14 mouse cellular contexts compared by ENCODE assay signal in genomic region chr19:34216956-34217355, GRCm38 (mm10). TPM values are rescaled to one million over a fixed set of nuclear protein-coding genes. Genes with fewer than 3 reads are reported as not detected.
DNase-seq lines count a peak whose midpoint lies in the region; ATAC-seq and TF ChIP-seq lines count a peak whose summit lies in the region.
"Had no signal": no experiment of that assay in that cellular context is flagged by ENCODE, and none has a peak within 500 bp of the region (broad histone marks: within the 10 kb centered on the region; RNA-seq: fewer than 3 reads in every experiment).

No protein-coding gene starts in this region.

- DNase-seq in kidney, postnatal 0 days (ENCODE audit: low spot score): peak; percentile 28
- no peak for DNase-seq in kidney, postnatal 25 days
- peak; percentile 55 for DNase-seq in CH12.LX (ENCODE audit: extremely low read depth)
- DNase-seq in hindbrain, postnatal 0 days (ENCODE audit: low spot score): peak; percentile 26
- peak; percentile 58 to 78 for DNase-seq in thymus, adult 18-20 months
- DNase-seq in adrenal gland, postnatal 10 days: no peak
- DNase-seq in testis, postnatal 14 days (ENCODE audit: low spot score): no peak
- no peak for DNase-seq in left cerebral cortex, adult 2 months (ENCODE audit: extremely low spot score in 1 of 2, low spot score in 2 of 2)
- DNase-seq: cerebellum, adult 9-11 months; heart, postnatal 36 days had no signal

- no peaks in the 10 kb centered on the region for H3K4me1 ChIP-seq in kidney, postnatal 0 days (replicated peaks; ENCODE audit: insufficient read depth, low read length)
- H3K4me1 ChIP-seq in CH12.LX (ENCODE audit: control insufficient read depth in 1 of 2, insufficient read depth in 2 of 2): peaks cover 6 to 96% of the 10 kb centered on the region in 2 experiments
- H3K4me1 ChIP-seq in hindbrain, postnatal 0 days (ENCODE audit: insufficient read depth, low read length): no peaks in the 10 kb centered on the region
- H3K4me1 ChIP-seq: embryonic facial prominence, embryonic 12.5 days had no signal

- no peak overlapping the region for H3K4me3 ChIP-seq in kidney, postnatal 0 days (replicated peaks; ENCODE audit: low read depth, low read length)
- H3K4me3 ChIP-seq in CH12.LX (replicated peaks in 1 of 3; ENCODE audit: low read depth in 2 of 3, low read length in 2 of 3, poor library complexity in 1 of 3): no peak overlapping the region
- no peak overlapping the region for H3K4me3 ChIP-seq in hindbrain, postnatal 0 days (ENCODE audit: low read length)
- no peak overlapping the region for H3K4me3 ChIP-seq in left cerebral cortex, adult 2 months
- H3K4me3 ChIP-seq: embryonic facial prominence, embryonic 12.5 days; liver, embryonic 12.5 days had no signal

- dilution Hi-C loops in CH12.LX (cut with MboI; ENCODE audit: extremely low pct_ligation_motif_present, extremely low pct_unique_long_range_greater_than_20kb, low sequenced_read_pairs): no loop called here

- no peaks in the 10 kb centered on the region for H3K36me3 ChIP-seq in kidney, postnatal 0 days (ENCODE audit: insufficient read depth, low read length)
- peaks cover 31 to 72% of the 10 kb centered on the region in 2 experiments for H3K36me3 ChIP-seq in CH12.LX (replicated peaks in 1 of 2; ENCODE audit: control insufficient read depth in 1 of 2, insufficient read depth in 1 of 2, low read length in 1 of 2)
- H3K36me3 ChIP-seq in hindbrain, postnatal 0 days (ENCODE audit: insufficient read depth, low read length): no peaks in the 10 kb centered on the region
- H3K36me3 ChIP-seq: embryonic facial prominence, embryonic 12.5 days; liver, embryonic 12.5 days had no signal

- H3K27me3 ChIP-seq in kidney, postnatal 0 days (ENCODE audit: insufficient read depth, low read length): no peaks in the 10 kb centered on the region
- no peaks in the 10 kb centered on the region for H3K27me3 ChIP-seq in CH12.LX (replicated peaks)
- H3K27me3 ChIP-seq in hindbrain, postnatal 0 days (ENCODE audit: insufficient read depth, low read length): no peaks in the 10 kb centered on the region
- H3K27me3 ChIP-seq: embryonic facial prominence, embryonic 12.5 days; liver, embryonic 12.5 days had no signal

- intact Hi-C loops in left cerebral cortex, adult 2 months (cut with DNase I): no loop called here

- in situ Hi-C loops in CH12.LX (cut with MboI; ENCODE audit: low pct_ligation_motif_present, low pct_unique_long_range_greater_than_20kb, low sequenced_read_pairs): no loop called here

- H3K9ac ChIP-seq in kidney, postnatal 0 days (ENCODE audit: low read depth, low read length): no peak overlapping the region
- H3K9ac ChIP-seq in CH12.LX (ENCODE audit: insufficient read depth, low read depth): no peak overlapping the region
- no peak overlapping the region for H3K9ac ChIP-seq in hindbrain, postnatal 0 days (replicated peaks; ENCODE audit: low read length)
- H3K9ac ChIP-seq: embryonic facial prominence, embryonic 12.5 days; liver, embryonic 12.5 days had no signal

- WGBS in kidney, postnatal 0 days: 66% methylated on average over 5 of the region's 5 CpGs
- 46% methylated on average over 5 of the region's 5 CpGs for WGBS in hindbrain, postnatal 0 days

- H3K9me3 ChIP-seq in kidney, postnatal 0 days (replicated peaks; ENCODE audit: low read length): no peaks in the 10 kb centered on the region
- no peaks in the 10 kb centered on the region for H3K9me3 ChIP-seq in CH12.LX (replicated peaks; ENCODE audit: low read length)
- H3K9me3 ChIP-seq in hindbrain, postnatal 0 days (ENCODE audit: low read length): no peaks in the 10 kb centered on the region
- H3K9me3 ChIP-seq: embryonic facial prominence, embryonic 12.5 days; liver, embryonic 12.5 days had no signal

- H3K27ac ChIP-seq in kidney, postnatal 0 days: no peak overlapping the region
- no peak overlapping the region for H3K27ac ChIP-seq in CH12.LX (ENCODE audit: insufficient read depth, low read depth)
- no peak overlapping the region for H3K27ac ChIP-seq in hindbrain, postnatal 0 days
- H3K27ac ChIP-seq in left cerebral cortex, adult 2 months: no peak overlapping the region
- H3K27ac ChIP-seq: embryonic facial prominence, embryonic 12.5 days; liver, embryonic 12.5 days had no signal

- no peak overlapping the region for H3K4me2 ChIP-seq in kidney, postnatal 0 days (ENCODE audit: low read length)
- no peak overlapping the region for H3K4me2 ChIP-seq in CH12.LX (ENCODE audit: insufficient read depth, low read depth, poor library complexity, severe bottlenecking)
- H3K4me2 ChIP-seq in hindbrain, postnatal 0 days (ENCODE audit: low read depth, low read length): no peak overlapping the region
- H3K4me2 ChIP-seq: embryonic facial prominence, embryonic 12.5 days; liver, embryonic 12.5 days had no signal

- no peak for TF ChIP-seq RAD21 in CH12.LX (IDR thresholded peaks at IDR 0.05; ENCODE audit: low read depth, low read length)

- TF ChIP-seq CTCF in kidney, postnatal 0 days (IDR thresholded peaks at IDR 0.05; ENCODE audit: low read depth): no peak
- no peak for TF ChIP-seq CTCF in CH12.LX (conservative IDR thresholded peaks at IDR 0.05 in 1 of 2, IDR thresholded peaks at IDR 0.05 in 1 of 2; ENCODE audit: low read depth in 2 of 2, low read length in 2 of 2)
- TF ChIP-seq CTCF in hindbrain, postnatal 0 days (IDR thresholded peaks at IDR 0.05; ENCODE audit: low read depth): no peak
- TF ChIP-seq CTCF in left cerebral cortex, adult 2 months (IDR thresholded peaks at IDR 0.05): no peak

- H3K79me2 ChIP-seq in CH12.LX (replicated peaks; ENCODE audit: control insufficient read depth, extremely low read depth, insufficient read depth, poor library complexity, severe bottlenecking): peaks cover 4% of the 10 kb centered on the region; the same call in 1 of the 2 replicates

- TF ChIP-seq POLR2A in CH12.LX (IDR thresholded peaks at IDR 0.05; ENCODE audit: low read depth, low read length): no peak

- no peak for ATAC-seq in kidney, postnatal 0 days (replicated peaks; ENCODE audit: low FRiP score, low read depth)
- ATAC-seq in hindbrain, postnatal 0 days: peak; percentile 63; the same call in 1 of the 2 replicates
- ATAC-seq: liver, embryonic 12.5 days had no signal

- no peak for TF ChIP-seq EP300 in CH12.LX (IDR thresholded peaks at IDR 0.05; ENCODE audit: low read length)

TF ChIP-seq in CH12.LX, 34 proteins besides CTCF, POLR2A, EP300 and RAD21:
- TF ChIP-seq ELF1 (IDR thresholded peaks at IDR 0.05; ENCODE audit: low read depth, low read length): no peak
- TF ChIP-seq RCOR1 (conservative IDR thresholded peaks at IDR 0.05; ENCODE audit: low read depth, low read length): no peak
- no peak for TF ChIP-seq KAT2A (IDR thresholded peaks at IDR 0.05; ENCODE audit: insufficient replicate concordance, low read length)
- TF ChIP-seq NELFE (IDR thresholded peaks at IDR 0.05; ENCODE audit: low read depth, low read length): no peak
- no peak for TF ChIP-seq ZMIZ1 (IDR thresholded peaks at IDR 0.05; ENCODE audit: low read depth, low read length)
- TF ChIP-seq ETS1 (conservative IDR thresholded peaks at IDR 0.05; ENCODE audit: low read depth, low read length): 0 out of 2 replicates have a peak, but pooled peaks have one; percentile 22
- TF ChIP-seq MXI1 (IDR thresholded peaks at IDR 0.05; ENCODE audit: low read depth, low read length): no peak
TF ChIP-seq in CH12.LX: peak in this region for 1.

RNA-seq across cellular contexts. Expression of gene Stambpl1, which starts 24.9 kb away (rescaled TPM):
- 4.9 and 6.7 TPM in 2 replicates for polyA plus RNA-seq in kidney, postnatal 0 days (2015; fragmentation: Nextera tagmentation; extraction: Ambion mirVana)
- 24.8 and 29.7 TPM in 2 replicates for total RNA-seq in CH12.LX (2012; rRNA removed)
- 48.2 and 54.9 TPM in 2 replicates for total RNA-seq in CH12.LX (2014; rRNA removed)
- 37.9 and 40.6 TPM in 2 replicates for polyA plus RNA-seq in CH12.LX (2012; ENCODE audit: insufficient read length, low read depth)
- total RNA-seq in hindbrain, postnatal 0 days (2014; rRNA removed): 16.1 and 21.2 TPM in 2 replicates
- 19.4 and 19.5 TPM in 2 replicates for polyA plus RNA-seq in hindbrain, postnatal 0 days (2015; fragmentation: Nextera tagmentation; extraction: Ambion mirVana)
- 1 to 10 TPM; 4.8 to 6.6 TPM for total RNA-seq in adrenal gland, postnatal 10 days (2021)
- total RNA-seq in left cerebral cortex, adult 2 months (2021): 10 to 100 TPM; 18.5 to 21.6 TPM

RNA-seq across cellular contexts. Expression of gene Acta2, which starts 38.4 kb away (rescaled TPM):
- polyA plus RNA-seq in kidney, postnatal 0 days (2015; fragmentation: Nextera tagmentation; extraction: Ambion mirVana): 450 and 526 TPM in 2 replicates
- total RNA-seq in CH12.LX (2012; rRNA removed) (not detected in 2 replicates), CH12.LX (2014; rRNA removed) (0.13 TPM in 1 of 2 replicates, not detected in the other)
- polyA plus RNA-seq in CH12.LX (2012; ENCODE audit: insufficient read length, low read depth): 0.31 and 0.52 TPM in 2 replicates
- total RNA-seq in hindbrain, postnatal 0 days (2014; rRNA removed): 8.1 and 8.6 TPM in 2 replicates
- polyA plus RNA-seq in hindbrain, postnatal 0 days (2015; fragmentation: Nextera tagmentation; extraction: Ambion mirVana): 6.7 and 13.1 TPM in 2 replicates
- total RNA-seq in adrenal gland, postnatal 10 days (2021): 100 to 1,000 TPM in 1 of 2 experiments, 10 to 100 TPM in 1; 69.7 to 135 TPM
- 10 to 100 TPM; 11.2 to 16.5 TPM for total RNA-seq in left cerebral cortex, adult 2 months (2021)

RNA-seq across cellular contexts. Expression of gene Ankrd22, which starts 51.1 kb away (rescaled TPM):
- 0.05 and 0.14 TPM in 2 replicates for polyA plus RNA-seq in kidney, postnatal 0 days (2015; fragmentation: Nextera tagmentation; extraction: Ambion mirVana)
- total RNA-seq in CH12.LX (2012; rRNA removed) (not detected in 2 replicates), CH12.LX (2014; rRNA removed) (not detected in 2 replicates)
- polyA plus RNA-seq in CH12.LX (2012; ENCODE audit: insufficient read length, low read depth): not detected in 2 replicates
- total RNA-seq in hindbrain, postnatal 0 days (2014; rRNA removed): not detected in 2 replicates
- polyA plus RNA-seq in hindbrain, postnatal 0 days (2015; fragmentation: Nextera tagmentation; extraction: Ambion mirVana): not detected in 2 replicates
- under 1 TPM in 1 of 2 experiments, not detected in 1; 0.12 TPM for total RNA-seq in adrenal gland, postnatal 10 days (2021)
- not detected for total RNA-seq in left cerebral cortex, adult 2 months (2021)
- total RNA-seq: gastrocnemius, adult 18-20 months; heart, postnatal 36 days had no signal
- polyA plus RNA-seq: kidney, embryonic 14.5 days; liver, embryonic 12.5 days had no signal

Comparison
In these comparisons a context has a peak if more than half of its experiments do, and no peak if none do; other contexts are left out.
1. DNase-seq: peak in kidney, postnatal 0 days (single experiment), CH12.LX (single experiment), hindbrain, postnatal 0 days (single experiment) and thymus, adult 18-20 months (2 of 2); none in kidney, postnatal 25 days (0 of 2), adrenal gland, postnatal 10 days (single experiment), testis, postnatal 14 days (single experiment) and left cerebral cortex, adult 2 months (0 of 2).